Mouse (Mus musculus): ENCODE data around the gene Fgfbp3.
"Not testable (repeated sequence)": the region's sequence is repeated elsewhere in the genome, so short reads cannot be mapped to it uniquely, and the experiment has no call there.

The Fgfbp3 gene

DNA sequence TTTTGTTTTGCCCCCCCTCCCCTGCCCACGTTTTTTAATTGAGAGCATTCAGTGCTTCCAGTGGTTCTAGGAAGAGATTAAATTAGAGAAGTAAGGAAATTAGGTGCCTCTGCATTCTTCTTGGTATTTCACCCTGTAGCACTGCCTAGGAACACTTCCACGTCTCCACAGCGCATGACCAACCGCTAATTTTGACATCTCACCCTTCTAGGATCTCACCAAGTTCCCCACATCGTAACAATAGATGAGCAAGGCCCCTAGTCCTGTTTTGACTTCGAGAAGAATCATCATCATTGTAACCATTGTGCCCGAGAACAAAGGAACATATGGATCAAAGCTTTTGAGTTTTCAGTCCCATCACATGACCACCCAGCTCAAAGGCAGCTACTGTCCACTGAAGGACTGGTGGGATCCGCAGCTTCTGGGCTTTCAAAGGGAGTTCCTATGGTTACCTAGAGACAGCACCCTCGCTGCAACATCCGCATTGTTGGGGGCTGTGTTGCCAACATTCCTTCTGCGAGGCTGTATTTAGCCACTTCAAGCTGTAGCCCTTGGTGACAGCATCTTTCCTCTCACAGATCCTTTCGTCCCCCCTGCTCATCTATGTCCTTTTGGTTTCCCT, 8.9 kb downstream of the Fgfbp3 start:
- no peak for DNase-seq (ENCODE audit: low spot score)

DNA sequence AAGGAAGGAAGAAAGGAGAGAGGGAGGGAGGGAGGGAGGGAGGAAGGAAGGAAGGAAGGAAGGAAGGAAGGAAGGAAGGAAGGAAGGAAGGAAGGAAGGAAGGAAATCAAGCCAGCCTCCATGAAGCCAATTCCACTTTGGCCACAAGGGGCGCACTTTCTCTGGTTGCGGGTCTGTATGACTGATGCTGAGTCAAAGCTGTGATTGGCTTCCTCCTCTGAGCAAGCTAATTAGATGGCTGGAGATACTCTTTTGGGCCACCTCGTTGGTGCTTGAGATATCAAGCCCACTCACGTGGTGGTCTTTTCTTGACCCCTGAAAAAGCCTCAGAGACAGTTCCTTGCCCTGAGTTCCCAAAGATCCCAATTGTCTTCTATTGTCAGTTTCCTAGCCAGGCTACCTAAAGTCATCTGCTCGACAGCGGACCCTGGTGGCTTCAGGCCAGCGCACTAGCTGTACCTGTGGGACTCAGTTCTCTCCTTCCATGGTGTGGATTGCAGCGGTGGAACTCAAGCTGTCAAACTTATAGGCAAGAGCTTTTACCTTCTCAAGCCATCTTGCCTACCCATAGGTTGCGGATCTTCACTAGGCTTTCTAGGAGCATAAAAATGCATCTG, 9.6 kb downstream of the Fgfbp3 start:
- peak; percentile 57 for DNase-seq (ENCODE audit: low spot score)

DNA sequence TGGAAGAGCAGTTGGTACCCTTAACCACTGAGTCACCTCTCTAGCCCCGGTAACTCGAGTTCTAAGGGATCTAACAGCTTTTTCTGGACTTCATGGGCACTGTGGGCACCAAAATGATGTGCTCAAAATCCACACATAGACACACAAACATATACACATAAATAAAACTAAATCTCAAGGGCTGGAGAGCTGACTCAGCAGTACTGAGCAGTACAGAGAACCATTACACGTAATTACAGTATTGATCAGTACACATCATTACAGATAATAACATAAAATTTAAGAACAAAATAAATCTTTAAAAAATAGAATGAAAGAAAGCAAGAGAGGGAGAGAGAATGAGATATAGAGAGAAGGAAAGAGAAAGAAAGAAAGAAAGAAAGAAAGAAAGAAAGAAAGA, 10.3 kb downstream of the Fgfbp3 start:
- DNase-seq (ENCODE audit: low spot score) = no peak

DNA sequence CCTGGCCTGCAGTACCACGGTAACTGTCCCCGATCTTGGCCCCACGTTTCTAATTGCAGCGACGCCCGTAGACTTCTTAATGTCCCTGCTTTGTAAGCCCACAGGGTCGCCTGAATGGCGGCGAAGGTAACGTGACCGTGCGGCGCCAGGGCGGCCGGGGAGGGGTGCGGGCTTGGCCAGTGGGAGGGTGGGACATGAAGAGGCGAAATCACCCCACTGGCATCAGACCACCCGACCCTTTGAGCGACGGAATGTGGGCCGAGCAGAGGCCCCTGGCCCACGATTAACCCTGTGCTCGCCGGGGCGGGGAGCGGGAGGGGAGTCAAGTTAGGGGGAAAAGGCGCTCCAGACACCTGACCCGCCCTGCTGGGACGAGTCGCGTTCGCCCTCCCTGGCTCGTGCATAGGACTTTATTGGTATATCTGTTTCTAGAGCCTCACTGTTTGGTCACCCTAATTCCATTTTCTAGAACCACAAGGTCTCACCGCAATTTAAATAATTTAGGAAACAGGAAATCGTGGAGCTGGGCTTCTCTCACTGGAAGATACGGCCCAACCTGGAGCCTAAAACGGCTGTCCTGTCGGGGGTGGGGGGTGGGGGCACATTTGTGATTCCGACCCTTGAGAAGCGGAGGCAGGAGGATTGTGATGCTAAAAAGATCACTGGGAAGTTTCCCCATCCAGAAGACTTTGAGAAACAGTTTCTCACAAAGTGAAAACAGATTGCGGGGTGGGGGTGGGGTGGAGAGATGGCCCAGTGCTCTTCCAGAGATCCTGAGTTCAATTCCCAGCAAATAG, 15.0 kb downstream of the Fgfbp3 start:
- DNase-seq (ENCODE audit: low spot score) = no peak

DNA sequence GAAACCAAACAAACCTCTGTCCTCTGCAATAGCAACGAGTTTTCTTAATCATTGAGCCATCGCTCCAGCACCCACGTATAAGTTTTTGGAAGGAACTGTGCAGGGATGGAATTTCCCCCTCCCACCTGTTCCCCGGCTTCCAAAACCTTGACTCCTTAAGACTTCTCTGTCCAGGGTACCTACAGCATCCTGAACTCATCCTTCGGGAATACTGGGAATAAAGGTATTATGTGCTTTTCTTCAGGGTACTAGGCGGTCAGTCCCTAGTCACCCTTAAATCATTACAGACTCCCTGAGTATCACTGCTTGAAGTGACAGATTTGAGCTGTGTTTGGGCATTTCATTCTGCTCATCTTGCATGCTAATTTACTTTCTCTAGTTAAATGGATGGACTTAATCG, 16.0 kb downstream of the Fgfbp3 start:
- DNase-seq (ENCODE audit: low spot score) = no peak

DNA sequence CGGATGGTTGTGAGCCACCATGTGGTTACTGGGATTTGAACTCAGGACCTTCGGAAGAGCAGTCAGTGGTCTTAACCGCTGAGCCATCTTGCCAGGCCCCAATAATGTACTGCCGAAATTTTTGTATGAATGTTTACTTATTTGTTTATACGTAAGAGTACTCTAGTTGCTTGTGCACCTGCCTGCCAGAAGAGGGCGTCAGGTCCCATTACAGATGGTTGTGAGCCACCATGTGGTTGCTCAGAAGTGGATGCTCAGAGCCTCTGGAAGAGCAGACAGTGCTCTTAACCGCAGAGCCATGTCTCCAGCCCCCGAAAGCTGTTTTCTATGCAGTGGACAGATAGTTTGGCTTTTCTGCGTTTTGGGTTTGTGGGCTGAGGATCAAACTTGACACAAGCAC, 21.6 kb downstream of the Fgfbp3 start:
- DNase-seq (ENCODE audit: low spot score) = peak; percentile 37

DNA sequence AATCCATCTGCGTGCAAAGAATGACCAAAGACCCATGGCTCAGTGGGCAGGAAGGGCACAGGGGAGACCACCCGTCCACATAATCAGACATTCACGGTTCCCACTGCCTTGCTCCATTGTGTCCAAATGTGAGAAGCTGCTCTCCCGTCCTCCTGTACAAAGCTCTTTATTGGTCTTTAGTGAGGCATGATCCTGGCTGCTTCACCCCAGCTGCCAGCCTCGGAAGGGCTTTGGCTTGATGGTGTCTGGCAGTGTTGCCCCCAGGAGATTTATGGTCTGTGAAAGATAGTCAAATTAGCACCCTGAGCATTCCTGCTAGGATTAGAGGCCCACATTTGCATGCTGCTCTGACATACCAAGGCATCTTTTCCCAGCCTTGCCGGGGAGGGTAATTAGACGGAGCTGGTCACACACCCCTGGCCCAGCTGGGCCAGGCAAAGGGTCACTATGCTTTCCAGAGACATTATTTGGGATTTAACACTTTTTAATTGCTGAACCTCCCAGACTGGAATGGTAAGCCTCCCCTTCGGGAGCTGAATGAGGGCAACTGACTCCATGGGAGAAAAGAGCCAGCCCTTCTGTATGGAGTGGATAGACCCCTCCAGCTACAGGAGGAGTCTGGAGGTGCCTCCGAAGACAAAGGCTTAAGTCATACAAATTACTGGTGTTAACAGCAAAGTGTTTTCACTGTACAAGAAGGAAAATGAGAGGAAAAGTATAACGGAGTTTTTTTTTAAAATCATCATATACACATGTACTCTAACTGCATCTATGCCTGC, 22.4 kb downstream of the Fgfbp3 start:
- no peak for DNase-seq (ENCODE audit: low spot score)

DNA sequence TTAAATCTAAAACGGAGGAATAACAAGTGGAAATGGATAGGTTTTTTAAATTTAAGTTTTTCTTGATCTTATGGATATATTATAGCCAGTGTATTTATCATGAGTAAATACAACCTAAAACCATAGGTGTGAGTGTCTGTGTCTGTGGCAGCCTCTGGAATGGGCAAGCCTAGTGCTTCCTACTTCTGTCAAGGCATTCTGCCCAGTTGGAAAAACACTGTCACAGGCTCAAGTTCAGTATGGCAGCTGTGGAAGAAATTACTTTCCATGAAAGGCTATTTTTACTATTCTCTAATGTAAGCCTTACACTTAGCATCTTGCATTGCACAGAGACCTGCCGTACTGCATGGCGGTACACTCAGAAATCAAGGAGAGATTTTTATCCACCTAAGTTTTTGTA, 27.7 kb downstream of the Fgfbp3 start:
- DNase-seq (ENCODE audit: low spot score) = no peak

DNA sequence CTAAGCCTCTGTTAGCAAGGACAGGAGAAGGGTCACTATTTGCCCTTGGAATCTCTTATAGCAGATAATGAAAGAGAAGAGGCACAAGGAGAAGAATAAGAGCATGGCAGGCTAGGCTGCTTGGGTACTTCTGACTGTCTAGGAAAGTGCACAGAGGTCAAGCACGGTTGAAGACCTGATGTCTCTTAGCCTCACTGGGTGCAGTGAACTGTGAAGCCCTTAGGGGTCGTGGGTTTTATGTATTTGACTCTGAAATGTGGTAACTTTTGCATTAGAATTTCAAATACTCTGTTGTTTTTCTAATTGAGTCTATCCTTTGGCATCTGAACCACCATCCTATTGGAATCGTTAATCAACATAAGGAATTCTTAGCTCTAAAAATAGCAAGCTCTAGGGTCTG, 31.7 kb downstream of the Fgfbp3 start:
- DNase-seq (ENCODE audit: low spot score) = no peak

DNA sequence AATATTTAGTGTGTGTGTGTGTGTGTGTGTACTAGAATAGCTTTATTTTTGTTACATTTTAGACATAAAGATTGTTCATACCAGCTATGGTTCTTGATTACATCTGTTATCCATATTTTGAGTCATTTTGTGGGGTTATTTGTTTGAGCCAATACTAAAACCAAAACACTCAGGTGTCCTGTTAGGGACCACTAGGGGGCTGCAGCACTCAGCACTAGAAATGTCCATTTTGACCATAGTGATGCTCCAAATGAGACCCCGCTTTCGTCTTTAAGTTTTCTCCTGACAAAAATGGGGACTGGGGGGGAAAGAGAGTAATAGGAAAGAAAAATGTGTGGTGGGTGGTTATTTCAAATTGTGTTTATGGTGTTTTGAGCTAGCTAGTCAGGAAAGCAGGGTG, 33.1 kb downstream of the Fgfbp3 start:
- no peak for DNase-seq (ENCODE audit: low spot score)

DNA sequence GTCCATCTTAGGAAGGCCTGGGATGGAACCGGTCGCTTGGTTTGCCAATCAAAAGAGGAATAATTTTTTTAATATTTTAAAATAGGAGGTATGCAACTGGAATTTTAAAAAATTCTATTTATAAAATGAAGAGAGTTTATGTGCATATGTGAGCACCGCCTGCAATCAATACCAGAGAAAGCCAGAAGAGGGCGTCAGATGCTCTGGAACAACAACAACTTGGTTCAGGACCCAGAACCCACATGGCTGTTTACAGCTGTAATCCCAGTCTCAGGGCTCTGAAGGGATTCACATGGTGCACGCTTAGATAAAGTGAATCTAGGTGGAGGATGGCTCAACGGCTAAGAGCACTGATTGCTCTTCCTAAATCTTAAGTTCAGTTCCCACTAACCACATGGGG, 36.3 kb downstream of the Fgfbp3 start:
- no peak for DNase-seq (ENCODE audit: low spot score)

DNA sequence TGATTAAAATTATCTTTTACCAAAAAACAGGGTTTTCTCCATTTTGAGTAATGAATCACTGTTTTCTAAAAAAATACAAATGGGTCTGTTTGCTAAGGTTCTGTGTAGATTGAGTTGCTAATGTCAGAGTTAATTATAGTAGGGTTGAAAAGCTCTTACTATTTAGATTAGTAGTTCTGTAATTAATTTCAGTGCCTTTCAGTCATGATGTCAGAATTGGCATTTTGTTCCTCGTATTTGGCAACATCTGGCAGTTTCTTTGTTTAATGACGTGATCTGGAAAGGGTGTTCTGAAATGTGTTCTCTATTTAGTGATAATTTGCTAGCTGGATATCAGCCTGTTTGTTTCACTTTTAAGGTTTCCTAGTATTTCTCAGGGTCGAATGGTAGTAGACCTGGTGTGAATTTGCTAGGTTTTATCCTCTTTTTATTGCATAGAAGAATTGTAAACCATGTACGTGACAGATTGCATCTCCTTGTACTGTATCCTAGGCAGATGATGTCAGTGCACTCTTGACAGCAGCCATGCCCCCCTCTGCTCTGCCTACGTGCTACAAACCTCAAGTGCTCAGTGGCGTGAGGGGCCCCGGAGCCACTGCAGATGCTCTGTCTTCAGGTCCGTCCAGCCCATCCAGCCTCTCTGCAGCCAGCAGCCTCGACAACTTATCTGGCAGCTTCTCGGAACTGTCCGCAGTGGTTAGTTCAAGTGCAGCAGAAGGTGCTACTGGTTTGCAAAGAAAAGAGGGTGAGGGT, 40.5 kb downstream of the Fgfbp3 start:
- DNase-seq (ENCODE audit: low spot score) = no peak

DNA sequence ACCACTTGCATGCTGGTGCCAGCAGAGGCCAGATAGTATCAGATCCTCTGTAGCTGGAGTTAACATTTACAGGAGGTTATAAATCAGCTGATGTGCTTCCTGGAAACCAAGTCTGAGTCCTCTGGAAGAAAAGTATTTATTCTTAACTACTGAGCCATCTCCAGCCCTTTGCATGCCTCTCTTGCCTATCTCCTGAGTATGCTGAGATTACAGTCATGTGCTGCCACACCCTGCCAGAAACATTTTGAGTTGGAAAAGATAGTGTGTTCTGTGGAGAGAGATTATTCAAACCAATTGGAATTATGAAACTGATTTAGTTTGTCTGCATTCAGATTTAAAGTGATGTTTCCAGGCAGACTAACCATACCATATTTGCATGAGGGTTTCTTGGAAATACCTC, 42.1 kb downstream of the Fgfbp3 start:
- DNase-seq (ENCODE audit: low spot score) = peak; percentile 1

DNA sequence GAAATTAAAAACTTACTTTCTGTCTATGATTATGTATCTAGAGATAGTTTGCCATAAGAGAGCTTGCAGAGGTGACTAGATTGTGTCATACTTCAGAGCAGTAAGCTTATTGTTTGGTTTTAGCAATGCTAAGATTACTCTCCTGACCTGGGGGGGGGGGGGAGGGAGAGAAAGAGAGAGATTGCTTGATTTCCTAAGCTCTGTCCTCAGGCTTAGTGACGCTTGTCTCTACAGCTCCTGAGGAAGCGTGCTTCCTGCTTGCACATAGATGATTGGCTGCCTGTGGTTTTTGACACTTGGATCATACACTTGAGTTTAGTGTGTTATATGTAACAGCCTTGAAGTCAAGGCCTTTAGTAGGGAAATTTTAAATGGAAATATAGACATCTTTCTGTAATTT, 44.8 kb downstream of the Fgfbp3 start:
- no peak for DNase-seq (ENCODE audit: low spot score)

DNA sequence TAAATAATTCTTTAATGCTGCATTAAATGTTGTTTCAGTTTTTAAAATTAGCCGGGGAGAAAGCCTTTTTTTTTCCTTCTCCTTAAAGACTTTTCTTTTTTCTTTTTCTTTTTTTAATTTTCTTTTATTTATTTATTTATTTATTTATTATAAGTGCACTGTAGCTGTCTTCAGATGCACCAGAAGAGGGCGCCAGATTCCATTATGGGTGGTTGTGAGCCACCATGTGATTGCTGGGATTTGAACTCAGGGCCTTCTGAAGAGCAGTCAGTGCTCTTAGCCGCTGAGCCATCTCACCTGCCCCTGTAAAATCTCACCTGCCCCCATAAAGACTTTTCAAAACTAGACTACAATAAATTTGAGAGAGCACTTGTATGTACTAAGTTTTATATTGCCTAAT, 50.7 kb downstream of the Fgfbp3 start:
- DNase-seq (ENCODE audit: low spot score) = not testable (repeated sequence)
